Mouse (Mus musculus) C2C12 (cell line): ENCODE measurements around the gene Cisd1.

ENCODE experiments used
- CTCF ChIP-seq: IDR thresholded peaks from one replicate; pipeline ENCODE4 v1.5.1; 2011; ENCODE audit not compliant: control insufficient read depth, insufficient read depth, insufficient read length
- FOSL1 ChIP-seq: IDR thresholded peaks from one replicate; pipeline ENCODE4 v1.8.0; 2011; ENCODE audit warnings: mild to moderate bottlenecking, low read length; ENCODE audit not compliant: poor library complexity, insufficient read depth, severe bottlenecking
- MAX ChIP-seq: IDR thresholded peaks from one replicate; pipeline ENCODE4 v1.6.1; 2011; ENCODE audit warnings: mild to moderate bottlenecking, control low read depth
- MYOG ChIP-seq: IDR thresholded peaks from one replicate; pipeline ENCODE4 v1.6.1; 2011; ENCODE audit not compliant: control insufficient read depth, insufficient read length; ENCODE audit errors: extremely low read depth
- USF1 ChIP-seq: IDR thresholded peaks from one replicate; pipeline ENCODE4 v1.6.1; 2011; ENCODE audit warnings: low read depth, mild to moderate bottlenecking, control low read depth, moderate library complexity

GRCm38 (mm10) chr10:71326123-71326522 lies 18.6 kb downstream of the Cisd1 start:
- TF ChIP-seq USF1 (no peak), CTCF (no peak), MAX (no peak), FOSL1 (no peak), MYOG (no peak)
